Mouse (Mus musculus): ENCODE measurements around the gene Tmem161a.

DNA sequence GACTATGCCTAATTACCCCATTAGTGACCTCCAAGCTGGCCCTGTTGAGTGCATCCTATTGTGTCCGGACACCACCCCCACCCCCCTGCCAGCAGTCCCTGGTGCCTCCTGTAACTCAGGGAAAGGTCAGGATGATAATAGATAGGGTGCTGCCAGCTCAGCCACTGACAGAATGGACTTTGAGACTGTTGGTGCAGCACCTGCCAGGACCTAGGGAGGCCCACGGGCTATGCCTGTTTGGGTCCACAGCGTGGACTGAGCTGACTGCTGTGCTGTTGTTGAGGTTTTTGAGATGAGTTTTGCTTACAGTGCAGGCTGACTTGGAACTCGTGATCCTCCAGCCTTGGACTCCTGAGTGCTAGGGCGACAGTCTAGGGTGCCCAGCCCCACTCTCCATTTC lies 21.1 kb downstream of the Tmem161a start:
- TF ChIP-seq POLR2A (IDR thresholded peaks at IDR 0.05; ENCODE audit: low read depth, low read length) (no peak), CTCF (IDR thresholded peaks at IDR 0.05; ENCODE audit: extremely low read depth, insufficient read depth, insufficient read length, insufficient replicate concordance) (no peak)

Measured in spleen, adult 2 months (tissue).